Mouse (Mus musculus) hindbrain, embryonic 11.5 days (tissue): Measurements from ENCODE around the gene Tchh. TPM values are rescaled to one million over a fixed set of nuclear protein-coding genes. Genes with fewer than 3 reads are reported as not detected.
"Not testable (repeated sequence)": the region's sequence is repeated elsewhere in the genome, so short reads cannot be mapped to it uniquely, and the experiment has no call there.

Experiments
- ATAC-seq: fragments of 200-750 bp; cut with Nextera tagmentation; 2 replicates; pipeline ENCODE4 v1.8.0; 2017; ENCODE audit warnings: mild to moderate bottlenecking, moderate TSS enrichment, moderate library complexity; ENCODE audit not compliant: low FRiP score
- DNase-seq: peaks from one replicate; pipeline ENCODE4 v3.0.0-alpha.2; 2015; ENCODE audit warnings: low spot score
- H3K27ac ChIP-seq: fragments of 300-500 bp; sonication (generic); 2 replicates; pipeline ENCODE4 v1.5.1; 2014; ENCODE audit warnings: mild to moderate bottlenecking, low read depth, low read length
- H3K27me3 ChIP-seq: fragments of 300-500 bp; sonication (generic); 2 replicates; pipeline ENCODE4 v1.6.1; 2014; ENCODE audit warnings: mild to moderate bottlenecking, low read length, moderate library complexity, mixed read lengths; ENCODE audit not compliant: control insufficient read depth, insufficient read depth
- H3K36me3 ChIP-seq: fragments of 300-500 bp; sonication (generic); 2 replicates; pipeline ENCODE4 v1.6.1; 2014; ENCODE audit warnings: mild to moderate bottlenecking, low read length, moderate library complexity, mixed read lengths; ENCODE audit not compliant: control insufficient read depth, insufficient read depth
- H3K4me1 ChIP-seq: fragments of 300-500 bp; sonication (generic); replicated peaks from 2 replicates; pipeline ENCODE4 v1.6.1; 2014; ENCODE audit warnings: low read length, mixed read lengths; ENCODE audit not compliant: control insufficient read depth, insufficient read depth
- H3K4me2 ChIP-seq: fragments of 300-500 bp; sonication (generic); replicated peaks from 2 replicates; pipeline ENCODE4 v1.6.1; 2014; ENCODE audit warnings: mild to moderate bottlenecking, low read depth, low read length
- H3K4me3 ChIP-seq: fragments of 300-500 bp; sonication (generic); 2 replicates; pipeline ENCODE4 v1.5.1; 2014; ENCODE audit warnings: low read depth, low read length
- H3K9ac ChIP-seq: fragments of 300-500 bp; sonication (generic); 2 replicates; pipeline ENCODE4 v1.6.1; 2014; ENCODE audit warnings: low read depth, low read length
- H3K9me3 ChIP-seq: fragments of 300-500 bp; sonication (generic); 2 replicates; pipeline ENCODE4 v1.6.1; 2016; ENCODE audit warnings: low read length; ENCODE audit not compliant: control insufficient read depth
- WGBS: fragments of 180-500 bp; shearing (Covaris S2); extraction: QIAGEN DNeasy Blood & Tissue Kit; methylation state at CpG from one replicate; pipeline ENCODE4 v1.1.7; 2014; 5-methylcytosine and 5-hydroxymethylcytosine counted together
- polyA plus RNA-seq: library from polyadenylated mRNA; unstranded; fragments of >200 nt; fragmentation: Nextera tagmentation; extraction: Ambion mirVana; gene quantifications from 2 replicates; pipeline ENCODE4 v1.2.1, GENCODE M21; 2014

The Tchh gene
- polyA plus RNA-seq, 1 experiment from 2014 or later, result 1.3 TPM

GRCm38 (mm10) chr3:93445165-93445705 lies 3.1 kb downstream of the Tchh start:
- Histone ChIP-seq H3K9me3 (no peaks in the 10 kb centered on the region), H3K27me3 (peaks cover 33% of the 10 kb centered on the region), H3K36me3 (no peaks in the 10 kb centered on the region), H3K27ac (no peak overlapping the region), H3K9ac (peak overlapping the region; percentile 1; the same call in 1 of the 2 replicates), H3K4me2 (peak overlapping the region; percentile 75), H3K4me1 (0 out of 2 replicates have a peak, but pooled peaks cover 4% of the 10 kb centered on the region), H3K4me3 (peak overlapping the region; percentile 54)
- ATAC-seq, result no peak; the same call in 1 of the 2 replicates
- WGBS, result under 1% methylated on average over 36 of the region's 36 CpGs
- DNase-seq, result peak; percentile 67

GRCm38 (mm10) chr3:93446128-93446755 lies 4.1 kb downstream of the Tchh start:
- Histone ChIP-seq H3K4me1 (0 out of 2 replicates have a peak, but pooled peaks cover 4% of the 10 kb centered on the region), H3K27me3 (peaks cover 32% of the 10 kb centered on the region), H3K4me3 (peak overlapping the region; percentile 54), H3K27ac (no peak overlapping the region), H3K9ac (0 out of 2 replicates have a peak overlapping the region, but pooled peaks have one; percentile 23), H3K9me3 (no peaks in the 10 kb centered on the region), H3K4me2 (peak overlapping the region; percentile 75), H3K36me3 (no peaks in the 10 kb centered on the region)
- peak; percentile 76 for DNase-seq
- no peak for ATAC-seq
- WGBS, result under 1% methylated on average over 54 of the region's 54 CpGs

- peak overlapping the region; percentile 23; the same call in 1 of the 2 replicates for H3K9ac ChIP-seq
- not testable (repeated sequence) for H3K4me1 ChIP-seq, DNase-seq, H3K9me3 ChIP-seq, ATAC-seq, H3K27ac ChIP-seq, H3K36me3 ChIP-seq
- H3K27me3 ChIP-seq, result peaks cover 32% of the 10 kb centered on the region
- peak overlapping the region; percentile 75 for H3K4me2 ChIP-seq
- peak overlapping the region; percentile 54 for H3K4me3 ChIP-seq
- 2% methylated on average over 32 of the region's 32 CpGs for WGBS
Observed at GRCm38 (mm10) chr3:93446756-93447137, 4.6 kb downstream of the Tchh start.

GRCm38 (mm10) chr3:93447138-93447841 lies 5.2 kb downstream of the Tchh start:
- Histone ChIP-seq H3K4me1 (0 out of 2 replicates have a peak, but pooled peaks cover 4% of the 10 kb centered on the region), H3K4me3 (peak overlapping the region; percentile 54), H3K27ac (no peak overlapping the region), H3K27me3 (peaks cover 32% of the 10 kb centered on the region), H3K4me2 (peak overlapping the region; percentile 75), H3K9ac (peak overlapping the region; percentile 21; the same call in 1 of the 2 replicates), H3K36me3 (no peaks in the 10 kb centered on the region), H3K9me3 (no peaks in the 10 kb centered on the region)
- DNase-seq, result peak; percentile 75
- peak; percentile 57 for ATAC-seq
- WGBS, result under 1% methylated on average over 59 of the region's 59 CpGs

- DNase-seq, result no peak
- no peaks in the 10 kb centered on the region for H3K36me3 ChIP-seq
- H3K9me3 ChIP-seq, result no peaks in the 10 kb centered on the region
Observed at GRCm38 (mm10) chr3:93466556-93466955, 24.4 kb downstream of the Tchh start.

GRCm38 (mm10) chr3:93467130-93467529 lies 25.0 kb downstream of the Tchh start:
- Histone ChIP-seq H3K9ac (no peak overlapping the region), H3K4me3 (no peak overlapping the region), H3K4me1 (no peaks in the 10 kb centered on the region), H3K27ac (no peak overlapping the region), H3K27me3 (no peaks in the 10 kb centered on the region), H3K9me3 (no peaks in the 10 kb centered on the region), H3K4me2 (no peak overlapping the region), H3K36me3 (no peaks in the 10 kb centered on the region)
- no peak for DNase-seq
- WGBS, result 87% methylated on average over 4 of the region's 4 CpGs
- ATAC-seq, result no peak

More at GRCm38 (mm10) chr3:93466556-93466955, 24.4 kb downstream of the Tchh start:
- H3K4me2 ChIP-seq, result no peak overlapping the region
- H3K4me1 ChIP-seq, result no peaks in the 10 kb centered on the region
- H3K27ac ChIP-seq, result no peak overlapping the region
- H3K9ac ChIP-seq, result no peak overlapping the region
- WGBS, result 75% methylated on average over 3 of the region's 3 CpGs
- no peak for ATAC-seq
- no peak overlapping the region for H3K4me3 ChIP-seq
- no peaks in the 10 kb centered on the region for H3K27me3 ChIP-seq

GRCm38 (mm10) chr3:93468561-93468960 lies 26.4 kb downstream of the Tchh start, which contains the start of gene Tchhl1:
Gene Tchhl1, plus strand, starts transcription at chr3:93468754.
- Histone ChIP-seq H3K4me3 (no peak within 1 kb of the TSS), H3K4me1 (no peaks in the 10 kb centered on the region), H3K27ac (no peak within 1 kb of the TSS), H3K9me3 (no peaks in the 10 kb centered on the region), H3K4me2 (no peak within 1 kb of the TSS), H3K36me3 (no peaks in the 10 kb centered on the region), H3K27me3 (no peaks in the 10 kb centered on the region), H3K9ac (no peak within 1 kb of the TSS)
- whole genome bisulfite sequencing, result 72% methylated on average over 5 of the region's 5 CpGs
- ATAC-seq (no peak), DNase-seq (no peak)

- no peak overlapping the region for H3K4me2 ChIP-seq
- H3K4me1 ChIP-seq, result no peaks in the 10 kb centered on the region
- H3K9me3 ChIP-seq, result no peaks in the 10 kb centered on the region
- no peaks in the 10 kb centered on the region for H3K36me3 ChIP-seq
- 75% methylated on average over 3 of the region's 3 CpGs for WGBS
- H3K4me3 ChIP-seq, result no peak overlapping the region
- H3K27me3 ChIP-seq, result no peaks in the 10 kb centered on the region
- DNase-seq (no peak), ATAC-seq (no peak)
- H3K9ac ChIP-seq, result no peak overlapping the region
- H3K27ac ChIP-seq, result no peak overlapping the region
Observed at GRCm38 (mm10) chr3:93469629-93470028, 27.5 kb downstream of the Tchh start.
